Mouse (Mus musculus) adrenal gland, adult 2 months (tissue): ENCODE measurements around the gene Ankmy2. TPM values are rescaled to one million over a fixed set of nuclear protein-coding genes. Genes with fewer than 3 reads are reported as not detected.

Source experiments
- DNase-seq: peaks from one replicate; pipeline ENCODE4 v3.0.0; 2021
- long read RNA-seq: library from polyadenylated mRNA; stranded (forward); transcript quantifications from one replicate; pipeline ENCODE4 v2.0.0, GENCODE M21; 2021
- polyA plus RNA-seq: library from polyadenylated mRNA; depleted of rRNA; stranded (reverse); fragments of >200 nt; gene quantifications from 2 replicates; pipeline ENCODE4 v1.2.3, GENCODE M21; 2012; rRNA removed
- total RNA-seq, 2 experiments: library from RNA; stranded (reverse); gene quantifications; 2 replicates each; pipeline ENCODE4 v1.2.3; 2021

Ankmy2 gene
- 10 to 100 TPM; 29.5 to 31.2 TPM for total RNA-seq
- 3.0 and 4.0 TPM in 2 replicates for polyA plus RNA-seq
- long read RNA-seq, transcript Ankmy2-201 (10 exons, 2,456 nt): major isoform, 23 of 23 reads
- long read RNA-seq, partial matches to known transcripts: 0 of 23 reads
- long read RNA-seq, other reads (novel, unspliced or antisense): 0 of 23 reads

DNA sequence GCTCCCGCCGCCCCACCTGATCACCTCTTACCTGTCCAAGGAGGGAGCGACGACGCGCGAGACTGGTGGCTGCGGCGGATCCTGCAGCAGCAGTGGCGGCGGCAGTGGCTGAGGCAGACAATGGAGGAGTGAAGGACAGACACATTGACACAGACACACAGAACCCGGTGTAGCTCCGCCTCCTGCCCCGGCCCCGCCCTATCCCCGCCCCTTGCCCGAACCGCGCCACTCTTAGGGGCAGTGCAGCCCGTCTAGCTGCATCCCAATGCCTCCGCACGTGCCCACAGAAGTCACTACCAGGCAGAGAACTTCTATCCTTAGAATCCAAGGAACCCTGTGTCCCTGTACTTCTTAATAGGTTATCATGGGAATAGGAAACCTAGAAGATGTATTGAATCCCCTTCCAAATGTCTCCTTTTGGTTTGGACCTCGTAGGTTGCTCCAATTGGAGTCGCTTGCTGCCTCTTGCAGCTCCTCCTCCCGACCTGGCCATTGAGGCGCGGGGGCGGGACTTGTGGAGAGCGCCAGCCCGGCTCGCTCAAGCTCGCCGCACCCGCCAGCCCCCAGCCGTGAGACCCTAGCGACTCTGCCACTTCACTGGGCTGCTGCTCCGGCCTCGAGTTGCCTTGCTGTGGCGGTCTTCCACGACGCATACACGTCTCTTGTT lies at the start of gene Ankmy2:
TSS of gene Ankmy2 (plus strand) at position 478 of the 667 bp plus-strand sequence.
- peak; percentile 93 for DNase-seq

DNA sequence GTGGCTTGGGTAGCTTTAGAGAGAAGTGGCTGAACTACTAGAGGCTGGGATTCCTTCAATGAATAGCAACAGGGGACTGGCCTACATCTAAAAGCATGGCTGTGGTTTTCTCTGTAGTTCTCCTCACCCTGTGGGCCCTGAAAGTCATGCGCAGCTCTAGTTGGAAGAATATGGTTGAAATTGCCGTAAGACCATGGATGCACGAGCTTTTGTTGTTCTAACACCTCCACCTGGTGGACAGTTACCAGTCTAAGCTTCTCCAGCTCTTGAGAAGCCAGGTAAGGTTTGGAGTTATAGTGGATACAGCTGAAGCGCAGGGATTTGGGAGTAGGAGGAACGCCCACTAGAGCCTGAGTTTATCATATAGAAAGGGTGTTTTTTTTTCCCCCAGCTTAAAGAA lies 48.5 kb upstream of the Ankmy2 start:
- DNase-seq: no peak

DNA sequence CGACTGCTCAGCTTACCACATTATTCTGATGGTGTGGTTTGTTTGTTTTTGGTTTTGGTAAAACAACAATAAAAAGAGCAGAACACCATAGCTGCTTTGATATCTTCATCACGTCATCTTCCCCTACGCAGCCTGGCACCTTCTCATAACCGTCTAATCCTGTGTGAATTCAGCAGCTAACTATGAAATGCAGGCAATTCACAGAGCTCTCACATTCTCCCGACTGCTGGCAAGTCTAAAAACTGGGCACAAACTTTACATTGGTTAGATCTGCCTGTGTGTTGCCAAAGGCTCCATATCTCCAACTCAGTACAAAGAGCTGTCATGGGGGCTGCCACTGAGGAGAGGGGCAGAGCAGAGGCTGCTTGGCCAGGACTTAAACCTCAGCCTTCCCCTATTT lies 46.5 kb upstream of the Ankmy2 start:
- DNase-seq: no peak

DNA sequence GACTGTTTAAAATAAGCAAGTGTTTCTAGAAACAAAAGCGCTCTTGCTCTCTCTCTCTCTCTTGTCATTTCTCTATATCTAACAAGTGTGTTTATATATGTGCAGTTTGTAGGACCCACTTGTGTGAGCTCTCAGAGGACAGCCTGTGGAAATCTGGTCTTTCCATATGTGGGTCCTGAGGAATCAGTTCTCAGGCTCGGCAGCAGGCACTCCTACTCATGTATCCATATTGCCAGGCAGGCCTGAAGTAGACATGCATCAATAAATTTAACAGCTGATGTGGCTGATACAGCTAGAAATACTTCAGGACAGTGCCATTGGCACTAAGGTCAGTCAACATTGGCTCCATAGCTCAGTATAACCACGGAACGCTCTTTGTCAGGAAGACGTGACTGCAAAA lies 45.8 kb upstream of the Ankmy2 start:
- DNase-seq: no peak

DNA sequence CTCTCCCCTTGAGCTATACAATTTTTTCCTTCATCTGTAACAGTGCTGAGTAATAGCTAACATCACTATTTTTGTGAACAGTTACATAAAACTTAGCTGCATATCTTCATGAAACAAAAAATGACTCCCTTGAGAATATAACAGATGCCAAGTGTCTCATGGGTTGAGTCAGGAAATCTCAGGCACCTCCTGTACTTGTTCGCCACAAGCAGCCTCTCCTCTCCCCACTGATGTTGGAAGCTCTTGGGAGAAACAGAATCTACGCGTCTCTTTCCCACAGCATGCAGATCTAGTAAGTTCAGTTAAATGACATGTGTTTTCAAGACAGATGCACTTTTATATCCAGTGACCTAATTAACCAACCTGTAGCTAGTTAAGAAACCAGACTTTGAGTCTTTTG lies 44.8 kb upstream of the Ankmy2 start:
- no peak for DNase-seq

DNA sequence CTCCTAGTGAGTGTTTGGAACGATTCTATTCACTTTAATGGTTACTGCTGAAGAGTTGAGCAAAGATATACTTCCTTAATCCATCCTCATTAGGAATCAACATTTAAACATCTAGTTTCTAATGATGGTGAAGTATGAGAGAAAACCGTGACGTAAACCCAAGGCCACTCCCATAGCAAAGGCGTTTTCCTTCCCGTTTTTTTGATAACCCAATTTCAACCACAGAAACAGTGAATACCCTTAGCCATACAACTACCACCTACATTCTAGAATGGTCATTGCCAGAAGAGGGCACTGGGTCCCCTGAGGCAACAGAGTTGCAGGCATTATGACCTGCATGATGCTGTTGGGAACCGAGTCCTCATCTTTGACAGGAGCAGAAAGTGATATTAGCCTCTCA lies 39.8 kb upstream of the Ankmy2 start:
- DNase-seq: no peak

DNA sequence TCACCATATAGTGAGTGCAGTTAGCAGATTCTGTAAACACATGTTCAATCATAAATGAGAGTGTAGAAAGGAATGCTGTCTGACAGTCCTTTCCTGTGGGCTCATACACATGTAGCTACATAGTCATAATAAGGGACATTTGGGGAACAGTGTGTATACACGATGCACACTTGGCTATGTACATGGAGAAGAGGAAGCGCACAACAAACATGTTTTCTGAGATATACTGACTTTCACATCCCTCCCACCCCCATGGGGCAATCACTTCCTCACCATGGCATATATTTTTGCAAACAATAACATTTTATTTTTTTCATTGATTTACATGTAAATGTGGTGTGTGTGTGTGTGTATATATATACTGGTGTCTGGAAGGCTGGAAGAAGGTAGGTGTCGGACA lies 37.7 kb upstream of the Ankmy2 start:
- DNase-seq: no peak

DNA sequence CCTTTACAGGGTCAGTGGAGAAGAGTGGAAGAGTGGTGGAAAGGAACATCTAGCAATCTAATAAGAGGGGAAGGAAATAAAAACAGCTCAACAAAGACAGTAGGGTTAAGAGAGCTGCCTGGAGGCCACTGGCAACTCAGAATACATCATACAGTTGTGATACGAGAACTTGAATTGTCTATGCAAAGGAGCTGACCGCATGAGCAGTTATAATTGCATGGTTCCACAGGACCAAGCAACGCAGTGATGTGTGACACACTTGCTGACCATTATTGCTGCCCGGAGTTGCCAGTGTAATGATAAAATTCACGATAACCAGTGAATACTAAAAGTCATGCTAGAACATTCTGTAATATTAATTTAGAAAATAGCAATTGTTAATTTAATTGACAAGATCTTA lies 30.9 kb upstream of the Ankmy2 start:
- no peak for DNase-seq

DNA sequence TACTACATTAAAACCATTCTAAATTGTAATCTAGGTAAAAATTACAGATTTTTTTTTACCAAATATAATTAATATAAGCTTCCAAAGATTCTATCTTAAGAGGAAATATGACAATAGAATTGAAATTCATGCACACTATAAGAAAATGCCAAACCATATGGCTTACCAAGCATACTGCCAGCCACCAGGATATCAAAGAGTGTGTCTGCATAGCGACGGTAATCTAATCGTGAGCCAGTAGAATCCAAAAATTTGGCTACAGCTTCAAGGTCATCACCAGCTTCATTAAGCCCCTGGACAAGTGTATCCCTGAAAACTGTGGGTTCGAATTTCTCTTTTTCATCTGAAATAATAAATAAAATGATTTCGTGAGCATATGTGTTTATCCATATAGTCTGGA lies 27.1 kb upstream of the Ankmy2 start:
- no peak for DNase-seq

DNA sequence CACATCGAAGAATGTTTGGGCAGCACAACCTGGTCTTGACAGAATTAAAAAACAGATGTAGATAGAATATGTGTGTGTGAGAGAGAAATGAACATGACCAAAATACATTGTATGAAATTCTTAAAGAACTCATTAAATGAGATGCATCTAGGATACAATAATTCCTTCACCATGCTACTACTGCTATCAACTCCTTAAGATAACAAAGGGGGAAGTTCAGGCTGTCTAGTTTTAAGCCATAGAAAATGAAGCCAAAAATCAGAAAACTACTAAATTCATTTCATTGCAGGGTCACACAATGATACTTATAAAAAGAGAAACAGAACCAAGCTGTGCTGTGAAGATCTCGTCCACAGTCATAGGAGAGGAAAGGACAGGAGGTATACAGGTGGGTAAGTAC lies 24.7 kb upstream of the Ankmy2 start:
- DNase-seq: no peak

DNA sequence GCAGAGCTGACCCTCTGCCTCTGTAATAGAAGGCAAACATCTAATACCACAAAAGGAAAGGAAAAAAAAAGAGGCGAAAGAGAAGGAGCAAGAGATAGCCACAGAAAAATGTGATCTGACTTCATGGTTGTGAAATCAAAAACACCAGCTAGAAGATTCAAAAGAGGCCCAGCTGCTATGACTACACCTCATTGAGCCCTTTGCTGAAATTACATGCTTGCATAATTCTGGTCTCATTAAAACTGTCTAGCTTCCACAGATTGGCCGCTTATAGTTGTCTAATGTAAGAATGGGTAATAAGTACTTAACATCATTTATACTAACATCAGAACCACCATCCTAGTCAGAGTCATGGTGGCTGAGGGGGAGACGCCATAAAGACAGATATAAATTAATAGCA lies 24.2 kb upstream of the Ankmy2 start:
- DNase-seq: no peak

DNA sequence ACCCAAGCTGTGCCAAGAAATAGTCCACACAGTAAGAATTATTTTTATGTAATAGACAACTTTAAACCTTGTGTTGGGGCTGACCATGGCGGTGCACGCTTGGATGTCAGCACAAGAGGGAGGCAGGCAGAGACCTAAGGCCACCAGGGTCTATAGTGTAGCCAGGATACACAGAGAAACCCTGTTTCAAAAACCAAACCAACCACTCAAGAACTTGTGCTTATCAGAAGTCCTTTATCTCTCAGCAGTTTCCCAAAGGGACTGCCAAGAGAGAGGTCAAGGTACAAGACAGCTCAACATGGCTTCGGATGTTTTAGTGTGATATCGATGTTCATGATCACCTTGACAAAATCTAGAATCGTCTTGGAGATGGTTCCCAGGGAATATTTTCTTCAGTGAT lies 23.4 kb upstream of the Ankmy2 start:
- no peak for DNase-seq

DNA sequence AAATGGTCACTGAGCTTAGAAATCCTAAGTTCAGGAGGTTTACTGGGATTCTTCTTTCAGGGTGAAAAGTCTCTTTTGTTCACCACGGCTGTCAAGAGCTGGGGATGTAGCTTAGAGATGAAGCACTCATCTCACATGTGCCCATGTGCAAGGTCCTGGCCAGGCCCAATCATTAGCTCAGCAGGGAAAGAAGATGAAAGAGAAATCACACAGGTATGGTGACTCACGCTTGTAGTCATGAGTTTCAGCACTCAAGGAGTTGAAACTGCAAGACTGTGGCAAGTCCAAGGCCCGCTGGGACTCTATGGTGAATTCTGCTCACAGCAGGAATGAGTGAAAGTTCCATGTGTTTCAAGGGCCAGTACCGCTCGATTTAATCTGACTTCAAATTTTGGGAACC lies 22.8 kb upstream of the Ankmy2 start:
- DNase-seq: no peak

DNA sequence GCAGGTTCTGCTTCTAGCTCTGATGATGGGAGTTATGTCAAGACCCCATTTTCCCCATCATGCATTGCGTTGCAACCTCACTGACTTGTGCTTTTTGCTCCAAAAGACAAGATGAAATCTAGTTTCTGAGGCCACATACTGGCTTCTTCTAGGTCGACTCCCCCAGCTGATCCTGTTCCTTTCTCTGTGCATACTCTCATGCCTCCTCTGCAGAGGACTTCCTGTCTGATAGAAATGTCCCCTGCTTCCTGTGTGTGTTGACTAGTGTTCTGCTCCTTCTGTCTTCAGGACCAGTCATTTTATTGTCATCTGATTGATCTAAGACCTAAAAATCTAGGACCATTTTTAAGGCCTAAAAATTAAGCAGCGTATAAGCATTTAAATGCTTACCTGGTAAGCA lies 21.5 kb upstream of the Ankmy2 start:
- no peak for DNase-seq

DNA sequence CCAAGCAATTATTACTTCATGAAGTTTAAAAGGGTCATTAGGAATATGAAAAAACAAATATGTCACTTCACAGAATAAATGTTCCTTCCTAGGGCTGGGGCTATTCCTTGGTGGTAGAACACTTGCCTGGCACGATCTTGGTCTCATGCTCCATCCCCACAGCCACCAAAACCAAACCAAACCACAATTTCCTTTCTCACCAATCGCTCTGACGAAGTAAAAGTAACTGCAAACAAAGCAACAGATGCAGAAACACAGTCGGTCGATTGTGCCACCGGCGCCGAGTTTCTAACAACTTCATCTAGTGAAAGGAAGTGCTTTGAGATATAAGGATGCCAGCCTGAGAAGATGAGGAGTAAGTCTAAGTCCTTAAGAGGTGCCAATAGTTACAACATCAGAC lies 20.6 kb upstream of the Ankmy2 start:
- DNase-seq: no peak

DNA sequence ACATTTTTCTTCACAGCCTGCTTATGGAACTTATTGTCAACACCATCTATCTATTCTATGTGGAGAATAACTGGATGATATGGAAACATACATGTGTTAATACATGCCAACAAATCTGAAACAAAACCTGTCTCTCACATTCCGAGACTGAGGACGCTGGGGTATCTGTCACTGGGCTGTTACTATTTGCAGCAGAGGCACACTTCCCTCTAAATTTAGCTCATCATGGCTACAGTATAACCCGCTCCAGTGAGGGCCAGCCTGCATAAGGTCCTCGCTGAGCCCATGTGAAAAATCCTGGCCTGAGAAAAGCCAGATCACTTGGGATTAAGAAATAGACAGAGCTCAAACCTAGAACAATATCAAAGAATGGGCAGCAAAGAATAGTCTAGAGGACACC lies 19.7 kb upstream of the Ankmy2 start:
- no peak for DNase-seq

DNA sequence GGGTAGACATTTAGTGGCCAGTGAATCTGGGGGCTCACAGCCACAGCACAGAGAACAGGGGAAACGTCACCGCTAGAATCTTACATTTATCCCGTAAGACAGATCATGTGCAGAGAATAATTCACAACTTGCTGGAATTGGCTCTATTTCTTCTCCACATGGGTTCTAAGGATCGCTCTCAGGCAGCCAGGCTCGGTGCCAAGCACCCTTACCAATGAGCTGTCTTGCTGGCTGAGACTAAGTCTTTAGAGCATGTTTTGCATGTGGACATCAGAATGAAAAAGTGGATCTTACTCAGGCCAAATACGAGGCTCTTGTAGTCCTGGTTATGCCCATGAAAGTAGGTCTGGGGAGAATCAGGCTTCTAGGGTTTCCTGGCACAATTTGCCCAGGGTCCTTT lies 16.5 kb upstream of the Ankmy2 start:
- peak; percentile 3 for DNase-seq

DNA sequence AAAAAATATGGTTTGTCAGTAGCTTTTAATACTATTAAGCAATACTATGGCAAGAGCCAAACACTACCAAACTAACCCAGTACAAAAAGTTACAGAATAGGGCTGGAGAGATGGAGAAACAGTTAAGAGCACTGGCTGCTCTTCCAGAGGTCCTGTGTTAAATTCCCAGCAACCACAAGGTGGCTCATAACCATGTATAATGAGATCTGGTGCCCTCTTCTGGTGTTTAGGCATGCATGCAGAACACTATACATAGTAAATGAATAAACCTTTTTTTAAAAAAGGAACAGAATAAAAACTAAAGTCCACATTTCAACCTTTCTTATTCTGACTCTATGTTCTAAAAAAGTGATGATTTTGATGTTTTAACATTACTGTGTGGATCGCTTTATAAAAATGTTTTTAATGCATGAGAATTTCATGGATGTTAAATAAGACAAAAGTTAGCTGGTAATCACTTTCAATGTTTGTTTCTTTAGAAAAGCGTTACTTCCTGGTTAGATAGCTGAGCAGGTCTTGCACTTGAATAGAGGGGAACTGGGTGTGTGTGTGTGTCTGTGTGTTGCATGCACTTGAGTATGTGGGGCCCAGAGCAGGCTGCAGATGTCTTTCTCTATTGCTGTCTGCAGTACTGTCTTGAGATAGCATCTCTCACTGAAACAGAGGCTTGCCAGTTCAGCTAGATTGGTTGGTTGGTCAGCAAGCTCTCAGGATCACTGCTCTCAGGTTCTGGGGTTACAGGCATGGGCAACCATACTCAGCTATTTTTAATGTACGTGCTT lies 10.5 kb upstream of the Ankmy2 start:
- DNase-seq: no peak

DNA sequence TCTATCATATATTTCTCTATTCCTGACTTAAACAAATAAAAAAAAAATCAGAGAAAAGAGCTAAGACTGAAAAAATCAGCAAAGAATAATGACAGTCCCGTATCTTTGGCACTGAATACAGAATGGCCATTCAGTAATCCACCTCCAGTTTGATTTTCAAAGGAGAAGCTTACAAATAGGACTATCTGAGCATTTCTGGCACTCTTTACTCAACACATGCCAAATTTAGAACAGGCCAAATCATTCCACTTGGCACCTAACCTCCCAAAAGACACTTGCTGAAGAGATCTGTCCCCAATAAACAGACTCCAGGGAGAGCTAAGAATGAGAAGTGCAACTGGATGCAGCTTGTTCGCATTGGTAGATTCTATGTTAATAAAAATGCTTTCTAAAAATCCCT lies 6.6 kb upstream of the Ankmy2 start:
- DNase-seq: no peak

DNA sequence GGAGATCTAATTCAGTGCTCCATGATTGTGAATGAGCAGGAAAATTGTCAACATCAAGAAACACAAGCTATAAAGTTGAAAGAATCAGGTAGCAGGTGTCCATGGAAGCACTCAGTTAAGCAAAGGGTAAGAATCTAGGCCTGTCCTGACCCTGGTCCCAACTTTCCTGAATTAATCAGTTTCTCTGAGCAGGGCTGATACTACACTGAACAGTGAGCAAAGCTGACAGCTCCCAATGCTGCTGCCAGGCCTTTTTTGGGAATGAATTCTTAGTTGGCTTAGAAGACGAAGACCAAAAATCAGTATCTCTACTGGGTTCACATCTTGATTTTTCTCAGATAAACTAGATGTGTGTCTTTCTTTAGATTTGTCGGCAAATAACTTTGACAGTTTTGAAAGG lies 6.2 kb upstream of the Ankmy2 start:
- DNase-seq: no peak

DNA sequence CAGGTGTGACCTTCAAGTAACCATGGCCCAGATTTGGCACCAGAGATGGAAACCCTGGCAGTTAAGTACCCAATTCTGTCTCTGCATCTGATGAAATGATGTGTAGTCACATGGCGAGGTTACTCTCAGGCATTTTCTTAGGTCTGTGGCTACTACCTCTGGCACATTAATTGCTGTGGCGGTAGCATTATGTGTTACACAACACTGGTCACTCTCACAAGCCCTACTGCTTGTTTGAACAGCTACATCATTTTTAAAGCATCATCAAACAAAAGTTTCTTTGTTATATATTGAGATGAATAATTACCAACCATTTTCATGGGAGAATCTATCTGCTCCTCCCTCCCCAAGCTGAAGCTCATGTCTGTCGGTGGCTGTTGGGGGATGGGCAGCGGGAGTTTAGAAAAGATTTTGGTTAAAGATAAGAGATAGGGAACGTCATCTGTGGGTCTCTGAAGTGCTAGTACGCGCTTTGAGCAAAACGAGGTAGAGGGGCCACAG lies 1.7 kb upstream of the Ankmy2 start:
- peak; percentile 4 for DNase-seq

DNA sequence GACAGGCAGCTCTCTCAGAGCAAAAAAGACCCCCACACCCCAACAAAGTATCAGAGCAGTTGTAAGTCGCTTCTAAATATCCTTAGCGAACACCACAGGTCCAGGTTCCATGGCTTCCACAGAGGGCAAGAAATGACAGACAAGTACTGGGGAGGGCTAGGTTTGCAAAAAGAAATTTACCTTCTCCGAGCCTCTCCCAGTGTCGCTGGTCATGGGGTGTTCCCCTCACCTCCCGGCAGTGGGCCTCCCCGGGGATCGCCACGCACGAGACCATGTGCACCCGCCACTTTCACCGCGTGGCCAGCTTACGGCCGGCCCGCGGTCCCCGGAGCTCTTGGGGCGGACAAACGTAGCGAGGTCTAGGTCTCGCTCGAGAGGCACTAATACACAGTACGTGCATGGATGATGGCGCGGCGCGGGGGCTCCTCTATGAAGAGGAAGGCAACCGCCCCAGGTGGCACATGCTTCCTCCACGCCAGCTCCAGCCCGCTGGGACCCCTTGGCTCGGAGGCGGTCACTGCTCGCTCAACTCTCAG lies 745 bp upstream of the Ankmy2 start:
- no peak for DNase-seq

DNA sequence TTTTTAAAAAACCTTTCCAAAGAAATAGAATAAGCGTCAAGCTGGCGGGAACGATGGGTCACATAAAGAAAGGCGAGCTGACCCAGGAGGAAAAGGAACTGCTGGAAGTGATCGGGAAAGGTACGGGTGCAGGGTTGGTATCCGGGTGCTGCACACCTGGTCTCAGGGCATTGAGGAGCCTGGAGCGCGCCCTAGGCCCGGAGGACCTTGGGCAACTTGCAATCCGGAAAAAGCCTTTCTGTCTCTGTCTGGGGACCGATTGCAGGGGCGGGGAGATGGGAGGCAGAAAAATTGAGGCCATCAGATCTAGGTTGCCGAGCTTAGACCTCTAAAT lies 357 bp downstream of the Ankmy2 start:
- no peak for DNase-seq
